Mouse (Mus musculus) ES-Bruce4 (cell line): ENCODE measurements around the gene Cacnb2.

ENCODE experiments used
- CTCF ChIP-seq: IDR thresholded peaks from one replicate; pipeline ENCODE4 v1.8.1; 2011; ENCODE audit warnings: low read depth, low read length
- POLR2A ChIP-seq: IDR thresholded peaks from one replicate; pipeline ENCODE4 v1.8.1; 2011; ENCODE audit warnings: low read length; ENCODE audit not compliant: insufficient read depth

DNA sequence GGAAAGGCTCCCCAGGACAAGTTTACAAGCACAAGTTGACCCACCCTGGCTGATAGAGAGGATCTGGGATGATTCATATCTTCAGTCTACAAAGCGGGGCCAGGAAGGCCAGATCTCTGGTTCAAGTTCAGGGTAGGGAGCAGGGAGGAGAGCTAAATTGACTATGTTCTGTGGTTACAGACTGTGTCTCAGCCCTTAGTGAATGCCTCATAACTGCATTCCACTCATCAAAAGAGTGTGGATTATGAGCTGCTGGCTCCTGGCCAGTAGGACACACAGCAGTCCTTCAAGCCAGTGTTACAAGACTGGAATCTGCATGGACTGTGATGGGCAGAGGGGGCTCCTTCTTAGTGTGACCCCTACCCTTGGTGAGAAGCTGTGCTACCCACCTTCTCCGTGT is 48.4 kb downstream of the Cacnb2 start:
- no peak for TF ChIP-seq CTCF
- TF ChIP-seq POLR2A = no peak
